Mouse (Mus musculus) liver, postnatal 0 days (tissue): ENCODE data around the gene Traf3.

Experiments used
- CTCF ChIP-seq: sonication (generic); IDR thresholded peaks from 2 replicates; pipeline ENCODE4 v1.5.1; 2016; ENCODE audit warnings: antibody characterized with exemption, low read depth
- EP300 ChIP-seq: IDR thresholded peaks from 2 replicates; pipeline ENCODE4 v1.6.1; 2016; ENCODE audit warnings: antibody characterized with exemption, low read depth, mild to moderate bottlenecking

DNA sequence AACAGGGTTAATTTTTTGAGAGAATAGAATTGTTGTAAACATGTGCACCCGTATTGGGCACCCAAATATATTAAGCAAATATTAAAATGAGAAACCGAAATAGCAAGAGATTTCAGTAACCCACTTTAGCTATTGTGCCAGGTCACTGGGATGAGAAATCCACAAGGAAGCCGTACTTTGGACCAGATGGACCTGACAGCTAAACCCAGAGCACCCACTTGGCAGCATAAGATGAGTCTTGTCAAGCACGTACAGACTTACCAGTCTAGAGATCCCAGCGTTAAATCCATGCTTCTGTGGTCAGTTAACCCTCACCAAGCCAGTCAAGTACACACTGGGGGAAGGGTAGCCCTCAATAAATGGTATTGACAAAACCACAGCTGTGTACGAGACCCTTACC, 40.5 kb upstream of the Traf3 start:
- no peak for TF ChIP-seq CTCF
- TF ChIP-seq EP300: no peak
